In genomic region chr10:95778622-95779021, GRCm38 (mm10) we compare ENCODE assay signal across 19 mouse cellular contexts.
DNase-seq lines count a peak whose midpoint lies in the region; ATAC-seq and TF ChIP-seq lines count a peak whose summit lies in the region.
"Had no signal": no experiment of that assay in that cellular context is flagged by ENCODE, and none has a peak within 500 bp of the region (broad histone marks: within the 10 kb centered on the region; RNA-seq: fewer than 3 reads in every experiment).

No protein-coding gene starts in this region.

- no peak for DNase-seq in liver, embryonic 11.5 days (ENCODE audit: low spot score)
- peak; percentile 76 for DNase-seq in kidney, adult 2 months
- DNase-seq in kidney, postnatal 25 days = peak; percentile 42 to 63
- DNase-seq in layer of hippocampus, adult 9-11 months = no peak
- no peak for DNase-seq in adrenal gland, adult (ENCODE audit: inconsistent age in 2 of 2, low spot score in 1 of 2)
- DNase-seq in forebrain, embryonic 11.5 days (ENCODE audit: low spot score) = no peak
- DNase-seq: adrenal gland, adult 2 months; B cell, adult 2 months; cerebellum, adult 2 months; heart, adult 2 months; lung, postnatal 10 days; retina, postnatal 1 day had no signal

- no peak overlapping the region for H3K4me3 ChIP-seq in liver, embryonic 16.5 days (ENCODE audit: low read depth, low read length)
- no peak overlapping the region for H3K4me3 ChIP-seq in liver, embryonic 11.5 days (ENCODE audit: low read depth, low read length)
- no peak overlapping the region for H3K4me3 ChIP-seq in kidney, adult 2 months (ENCODE audit: insufficient read depth, low read depth, low read length)
- no peak overlapping the region for H3K4me3 ChIP-seq in forebrain, embryonic 11.5 days (ENCODE audit: low read depth, low read length)
- H3K4me3 ChIP-seq: embryonic facial prominence, embryonic 15.5 days; heart, adult 2 months; hindbrain, embryonic 12.5 days; limb, embryonic 13.5 days; neural tube, embryonic 15.5 days; stomach, embryonic 15.5 days had no signal

- no peak overlapping the region for H3K9ac ChIP-seq in liver, embryonic 16.5 days (ENCODE audit: low read depth, low read length)
- H3K9ac ChIP-seq in liver, embryonic 11.5 days (ENCODE audit: low read depth, low read length) = no peak overlapping the region
- H3K9ac ChIP-seq in forebrain, embryonic 11.5 days (ENCODE audit: low read length) = no peak overlapping the region
- H3K9ac ChIP-seq: embryonic facial prominence, embryonic 15.5 days; hindbrain, embryonic 12.5 days; limb, embryonic 13.5 days; neural tube, embryonic 15.5 days; stomach, embryonic 15.5 days had no signal

- no peaks in the 10 kb centered on the region for H3K36me3 ChIP-seq in liver, embryonic 16.5 days (ENCODE audit: control insufficient read depth, insufficient read depth)
- no peaks in the 10 kb centered on the region for H3K36me3 ChIP-seq in liver, embryonic 11.5 days (ENCODE audit: control insufficient read depth, insufficient read depth, low read length)
- H3K36me3 ChIP-seq in kidney, adult 2 months (ENCODE audit: control insufficient read depth, insufficient read depth, low read length) = no peaks in the 10 kb centered on the region
- H3K36me3 ChIP-seq in forebrain, embryonic 11.5 days (ENCODE audit: control insufficient read depth, insufficient read depth, low read length) = no peaks in the 10 kb centered on the region
- H3K36me3 ChIP-seq: embryonic facial prominence, embryonic 15.5 days; hindbrain, embryonic 12.5 days; limb, embryonic 13.5 days; neural tube, embryonic 15.5 days; stomach, embryonic 15.5 days had no signal

- no peak for TF ChIP-seq CTCF in kidney, adult 2 months (conservative IDR thresholded peaks at IDR 0.05; ENCODE audit: insufficient read depth, insufficient read length, low read depth, low read length)

- 62% methylated on average over 8 of the region's 8 CpGs for WGBS in liver, embryonic 16.5 days (ENCODE audit: insufficient replicate concordance)
- 80% methylated on average over 8 of the region's 8 CpGs for WGBS in liver, embryonic 11.5 days
- WGBS in kidney, adult 2 months = 32% methylated on average over 8 of the region's 8 CpGs
- 93% methylated on average over 8 of the region's 8 CpGs for WGBS in forebrain, embryonic 11.5 days

- H3K4me1 ChIP-seq in liver, embryonic 16.5 days (ENCODE audit: control insufficient read depth, low read depth, low read length) = peaks cover 4% of the 10 kb centered on the region
- H3K4me1 ChIP-seq in liver, embryonic 11.5 days (replicated peaks; ENCODE audit: control insufficient read depth, insufficient read depth, low read length) = no peaks in the 10 kb centered on the region
- H3K4me1 ChIP-seq in kidney, adult 2 months (ENCODE audit: control insufficient read depth, insufficient read depth, low read length) = peaks cover 28% of the 10 kb centered on the region
- H3K4me1 ChIP-seq in forebrain, embryonic 11.5 days (replicated peaks; ENCODE audit: control insufficient read depth, insufficient read depth, low read length) = no peaks in the 10 kb centered on the region
- H3K4me1 ChIP-seq: hindbrain, embryonic 12.5 days; neural tube, embryonic 15.5 days; stomach, embryonic 15.5 days had no signal

- no peaks in the 10 kb centered on the region for H3K9me3 ChIP-seq in liver, embryonic 16.5 days (replicated peaks; ENCODE audit: control insufficient read depth, low read length)
- no peaks in the 10 kb centered on the region for H3K9me3 ChIP-seq in liver, embryonic 11.5 days (ENCODE audit: control insufficient read depth, low read length)
- H3K9me3 ChIP-seq in forebrain, embryonic 11.5 days (ENCODE audit: control insufficient read depth, low read length) = no peaks in the 10 kb centered on the region
- H3K9me3 ChIP-seq: embryonic facial prominence, embryonic 15.5 days; hindbrain, embryonic 12.5 days; limb, embryonic 13.5 days; neural tube, embryonic 15.5 days; stomach, embryonic 15.5 days had no signal

- peak; percentile 57; the same call in 1 of the 2 replicates for ATAC-seq in liver, embryonic 16.5 days (ENCODE audit: low read depth)
- no peak for ATAC-seq in liver, embryonic 11.5 days (replicated peaks; ENCODE audit: low FRiP score)
- no peak for ATAC-seq in forebrain, embryonic 11.5 days (replicated peaks; ENCODE audit: low FRiP score)
- ATAC-seq: forebrain, embryonic 14.5 days had no signal

- peak overlapping the region; percentile 22 for H3K4me2 ChIP-seq in liver, embryonic 16.5 days (ENCODE audit: low read depth, low read length)
- H3K4me2 ChIP-seq in liver, embryonic 11.5 days = no peak overlapping the region
- H3K4me2 ChIP-seq in forebrain, embryonic 11.5 days (ENCODE audit: low read depth, low read length, severe bottlenecking) = no peak overlapping the region
- H3K4me2 ChIP-seq: embryonic facial prominence, embryonic 15.5 days; hindbrain, embryonic 12.5 days; limb, embryonic 13.5 days; neural tube, embryonic 15.5 days; stomach, embryonic 15.5 days had no signal

- H3K27me3 ChIP-seq in liver, embryonic 16.5 days (ENCODE audit: control insufficient read depth, insufficient read depth, low read depth, low read length) = no peaks in the 10 kb centered on the region
- no peaks in the 10 kb centered on the region for H3K27me3 ChIP-seq in liver, embryonic 11.5 days (replicated peaks; ENCODE audit: control insufficient read depth, insufficient read depth, low read length)
- H3K27me3 ChIP-seq in kidney, adult 2 months (replicated peaks; ENCODE audit: control insufficient read depth, insufficient read depth, low read length) = no peaks in the 10 kb centered on the region
- H3K27me3 ChIP-seq in forebrain, embryonic 11.5 days (ENCODE audit: control insufficient read depth, insufficient read depth, low read length) = no peaks in the 10 kb centered on the region
- H3K27me3 ChIP-seq: embryonic facial prominence, embryonic 15.5 days; hindbrain, embryonic 12.5 days; limb, embryonic 13.5 days; neural tube, embryonic 15.5 days; stomach, embryonic 15.5 days had no signal

- TF ChIP-seq POLR2A in kidney, adult 2 months (IDR thresholded peaks at IDR 0.05; ENCODE audit: low read depth, low read length) = no peak

- peak overlapping the region; percentile 76 for H3K27ac ChIP-seq in liver, embryonic 16.5 days (ENCODE audit: low read length)
- H3K27ac ChIP-seq in liver, embryonic 11.5 days (ENCODE audit: low read depth, low read length) = no peak overlapping the region
- H3K27ac ChIP-seq in kidney, adult 2 months (ENCODE audit: insufficient read depth, low read depth, low read length) = peak overlapping the region; percentile 97
- H3K27ac ChIP-seq in forebrain, embryonic 11.5 days (ENCODE audit: low read depth, low read length) = no peak overlapping the region
- H3K27ac ChIP-seq: embryonic facial prominence, embryonic 15.5 days; heart, adult 2 months; hindbrain, embryonic 12.5 days; limb, embryonic 13.5 days; neural tube, embryonic 15.5 days; stomach, embryonic 15.5 days had no signal

Comparison
In these comparisons a context has a peak if more than half of its experiments do, and no peak if none do; other contexts are left out.
1. H3K27ac ChIP-seq: peak in liver, embryonic 16.5 days (single experiment) and kidney, adult 2 months (single experiment); none in liver, embryonic 11.5 days (single experiment) and forebrain, embryonic 11.5 days (single experiment).
2. DNase-seq: peak in kidney, adult 2 months (single experiment) and kidney, postnatal 25 days (2 of 2); none in liver, embryonic 11.5 days (single experiment), layer of hippocampus, adult 9-11 months (single experiment), adrenal gland, adult (0 of 2) and forebrain, embryonic 11.5 days (single experiment).